Mouse (Mus musculus): ENCODE measurements at regions not wholly inside any gene's neighbourhood (a gene's known extent, or its start where the extent isn't known, plus 50 kb on each side); places are given as distances from the start of the nearest gene placed in this dataset.

GRCm38 (mm10) chr2:77358176-77358575 is 77.8 kb upstream of the Sestd1 start:
- no peak for DNase-seq

GRCm38 (mm10) chr2:77356798-77357197 is 76.4 kb upstream of the Sestd1 start:
- DNase-seq = no peak

GRCm38 (mm10) chr2:77351987-77352628 is 71.7 kb upstream of the Sestd1 start:
- DNase-seq = no peak

GRCm38 (mm10) chr2:77347027-77347426 is 66.6 kb upstream of the Sestd1 start:
- no peak for DNase-seq

- DNase-seq = no peak
Measured at GRCm38 (mm10) chr2:77343736-77344440, 63.5 kb upstream of the Sestd1 start.

GRCm38 (mm10) chr2:77342416-77342815 is 62.0 kb upstream of the Sestd1 start:
- DNase-seq = no peak

- peak; percentile 54 to 73 for DNase-seq
Measured at GRCm38 (mm10) chr2:77341575-77342332, 61.4 kb upstream of the Sestd1 start.

GRCm38 (mm10) chr2:77340076-77340475 is 59.7 kb upstream of the Sestd1 start:
- DNase-seq = no peak

- no peak for DNase-seq
Measured at GRCm38 (mm10) chr2:77337786-77338406, 57.5 kb upstream of the Sestd1 start.

GRCm38 (mm10) chr2:77337318-77337717 is 56.9 kb upstream of the Sestd1 start:
- DNase-seq = no peak

- no peak for DNase-seq
Measured at GRCm38 (mm10) chr2:77336810-77337209, 56.4 kb upstream of the Sestd1 start.

GRCm38 (mm10) chr2:77334706-77335105 is 54.3 kb upstream of the Sestd1 start:
- no peak for DNase-seq

- DNase-seq = no peak
Measured at GRCm38 (mm10) chr2:77333394-77334079, 53.1 kb upstream of the Sestd1 start.

All from spleen, adult 18-20 months (tissue).